14 mouse cellular contexts compared by ENCODE assay signal in the genomic region with DNA sequence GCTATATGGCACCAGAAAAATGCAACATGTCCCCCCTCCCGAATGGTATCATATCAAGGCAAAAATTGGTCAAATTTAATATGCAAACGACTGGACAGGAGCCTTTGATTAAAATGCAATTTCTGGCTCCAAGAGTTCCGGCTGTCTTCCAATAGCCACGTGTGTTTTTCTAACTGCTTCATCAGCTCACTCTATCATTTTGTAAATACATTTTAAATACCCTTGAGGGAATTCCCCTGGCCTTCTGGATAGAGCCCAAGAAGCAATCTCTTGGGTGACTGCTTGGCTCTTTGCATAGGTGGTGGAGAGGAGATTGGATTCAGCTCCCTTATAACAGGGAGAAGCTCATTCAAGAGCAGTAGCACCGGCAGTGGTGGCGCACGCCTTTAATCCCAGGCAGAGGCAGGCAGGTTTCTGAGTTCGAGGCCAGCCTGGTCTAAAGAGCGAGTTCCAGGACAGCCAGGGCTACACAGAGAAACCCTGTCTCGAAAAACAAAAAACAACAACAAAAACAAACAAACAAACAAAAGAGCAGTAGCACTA.
"Had no signal": no experiment of that assay in that cellular context is flagged by ENCODE, and none has a peak within 500 bp of the region (broad histone marks: within the 10 kb centered on the region; RNA-seq: fewer than 3 reads in every experiment).

No protein-coding gene starts in this region.

- H3K4me1 ChIP-seq: kidney, embryonic 15.5 days; limb, embryonic 15.5 days; midbrain, embryonic 12.5 days had no signal

- H3K4me3 ChIP-seq: kidney, embryonic 15.5 days; limb, embryonic 15.5 days; liver, embryonic 12.5 days; lung, embryonic 15.5 days; midbrain, embryonic 12.5 days had no signal

- H3K9ac ChIP-seq: kidney, embryonic 15.5 days; limb, embryonic 15.5 days; liver, embryonic 12.5 days; lung, embryonic 15.5 days; midbrain, embryonic 12.5 days had no signal

- H3K4me2 ChIP-seq: kidney, embryonic 15.5 days; limb, embryonic 15.5 days; liver, embryonic 12.5 days; lung, embryonic 15.5 days; midbrain, embryonic 12.5 days had no signal

- H3K27ac ChIP-seq: kidney, embryonic 15.5 days; limb, embryonic 15.5 days; liver, embryonic 12.5 days; lung, embryonic 15.5 days; midbrain, embryonic 12.5 days had no signal

- ATAC-seq: liver, embryonic 12.5 days; midbrain, embryonic 16.5 days had no signal

- H3K27me3 ChIP-seq: kidney, embryonic 15.5 days; limb, embryonic 15.5 days; liver, embryonic 12.5 days; lung, embryonic 15.5 days; midbrain, embryonic 12.5 days had no signal

- H3K36me3 ChIP-seq: kidney, embryonic 15.5 days; limb, embryonic 15.5 days; liver, embryonic 12.5 days; lung, embryonic 15.5 days; midbrain, embryonic 12.5 days had no signal

- H3K9me3 ChIP-seq: kidney, embryonic 15.5 days; limb, embryonic 15.5 days; liver, embryonic 12.5 days; lung, embryonic 15.5 days; midbrain, embryonic 12.5 days had no signal

- DNase-seq: kidney, adult 2 months; kidney, postnatal 14 days; layer of hippocampus, adult 9-11 months; layer of hippocampus, postnatal 36 days; lung, postnatal 4 days; right cerebral cortex, postnatal 14 days; thymus, adult 18-20 months; thymus, postnatal 14 days had no signal
